Mouse (Mus musculus): ENCODE results near the gene Hspb8. TPM values are rescaled to one million over a fixed set of nuclear protein-coding genes. Genes with fewer than 3 reads are reported as not detected.

The Hspb8 gene
- total and polyA plus RNA-seq, 3 experiments: not detected

- H3K27me3 ChIP-seq (ENCODE audit: control insufficient read depth in 1 of 2, insufficient read depth in 2 of 2, low read length in 2 of 2): no peaks in the 10 kb centered on the region
- TF ChIP-seq JUND (IDR thresholded peaks at IDR 0.05; ENCODE audit: low read depth, low read length) (no peak), USF1 (IDR thresholded peaks at IDR 0.05; ENCODE audit: low read depth, low read length) (no peak), ZKSCAN1 (IDR thresholded peaks at IDR 0.05; ENCODE audit: low read depth, low read length) (no peak), POLR2A (IDR thresholded peaks at IDR 0.05; ENCODE audit: control insufficient read depth in 1 of 2, insufficient read depth in 1 of 2, low read depth in 1 of 2, low read length in 2 of 2, poor library complexity in 1 of 2) (no peak), MAX (IDR thresholded peaks at IDR 0.05; ENCODE audit: low read length) (no peak), HCFC1 (IDR thresholded peaks at IDR 0.05; ENCODE audit: low read depth, low read length) (no peak), USF2 (IDR thresholded peaks at IDR 0.05; ENCODE audit: borderline replicate concordance in 1 of 2, insufficient read depth in 1 of 2, low read depth in 1 of 2, low read length in 2 of 2) (no peak), SMC3 (IDR thresholded peaks at IDR 0.05; ENCODE audit: low read depth, low read length) (no peak), GATA1 (IDR thresholded peaks at IDR 0.05; ENCODE audit: low read depth, low read length) (no peak), TBP (IDR thresholded peaks at IDR 0.05; ENCODE audit: low read depth, low read length) (no peak), E2F4 (IDR thresholded peaks at IDR 0.05; ENCODE audit: borderline replicate concordance, low read depth, low read length) (no peak), MAFK (IDR thresholded peaks at IDR 0.05; ENCODE audit: borderline replicate concordance, low read depth, low read length) (no peak), CTCF (IDR thresholded peaks at IDR 0.05 in 2 of 3, conservative IDR thresholded peaks at IDR 0.05 in 1 of 3; ENCODE audit: control insufficient read depth in 1 of 3, insufficient read depth in 1 of 3, low read depth in 2 of 3, low read length in 3 of 3, poor library complexity in 1 of 3, severe bottlenecking in 1 of 3) (no peak), MEF2A (IDR thresholded peaks at IDR 0.05; ENCODE audit: extremely low read depth, insufficient replicate concordance, low read depth, low read length, poor library complexity, severe bottlenecking) (no peak), POLR2AphosphoS5 (IDR thresholded peaks at IDR 0.05; ENCODE audit: borderline replicate concordance, low read depth, low read length) (no peak), CHD2 (IDR thresholded peaks at IDR 0.05; ENCODE audit: low read length) (no peak), RAD21 (IDR thresholded peaks at IDR 0.05; ENCODE audit: low read depth, low read length) (no peak), MYB (IDR thresholded peaks at IDR 0.05; ENCODE audit: low read depth, low read length) (no peak), MYC (IDR thresholded peaks at IDR 0.05; ENCODE audit: low read depth, low read length) (no peak), ZC3H11A (IDR thresholded peaks at IDR 0.05; ENCODE audit: low read depth, low read length) (no peak)
- no peak overlapping the region for H3K27ac ChIP-seq (ENCODE audit: control insufficient read depth, low read depth, low read length)
- no peak overlapping the region for H3K9ac ChIP-seq (ENCODE audit: control insufficient read depth, low read depth, low read length, poor library complexity, severe bottlenecking)
- H3K4me1 ChIP-seq (ENCODE audit: control insufficient read depth in 1 of 2, insufficient read depth in 2 of 2, low read length in 2 of 2): no peaks in the 10 kb centered on the region
- H3K4me3 ChIP-seq (ENCODE audit: control insufficient read depth in 1 of 2, insufficient read depth in 1 of 2, low read depth in 2 of 2, low read length in 2 of 2): no peak overlapping the region
- no peak for DNase-seq (ENCODE audit: low read depth, low spot score)
- H3K79me2 ChIP-seq (ENCODE audit: control insufficient read depth, insufficient read depth, low read length, poor library complexity): no peaks in the 10 kb centered on the region
- no peaks in the 10 kb centered on the region for H3K9me3 ChIP-seq (replicated peaks; ENCODE audit: insufficient read depth, low read length)
- H3K36me3 ChIP-seq (ENCODE audit: control insufficient read depth in 1 of 2, insufficient read depth in 2 of 2, low read length in 2 of 2): no peaks in the 10 kb centered on the region
Measured at GRCm38 (mm10) chr5:116416208-116416607, 6.5 kb downstream of the Hspb8 start.

Data from MEL (cell line).